Mouse (Mus musculus) layer of hippocampus, postnatal 14 days (tissue): ENCODE measurements at regions not wholly inside any gene's neighbourhood (a gene's known extent, or its start where the extent isn't known, plus 50 kb on each side); places are given as distances from the start of the nearest gene placed in this dataset.
A peak's percentile ranks its signal among the peaks of the same experiment; 100 is the strongest.
"Not testable (repeated sequence)": the region's sequence is repeated elsewhere in the genome, so short reads cannot be mapped to it uniquely, and the experiment has no call there.

ENCODE experiments used
- DNase-seq, 2 experiments: peaks; one replicate each; pipeline ENCODE4 v3.0.0; 2021 to 2022; ENCODE audit warnings: low spot score in 2 of 2, mixed read lengths in 1 of 2

GRCm38 (mm10) chr11:40536236-40536765, 158.7 kb downstream of the Mat2b start:
- DNase-seq = no peak

GRCm38 (mm10) chr11:40510325-40511239, 184.4 kb downstream of the Mat2b start:
- DNase-seq = no peak

- DNase-seq = no peak
Observed at GRCm38 (mm10) chr11:40491599-40491998, 203.4 kb downstream of the Mat2b start.

GRCm38 (mm10) chr11:40478171-40478570, 216.8 kb downstream of the Mat2b start:
- DNase-seq = not testable (repeated sequence)

GRCm38 (mm10) chr11:40477294-40477693, 217.7 kb downstream of the Mat2b start:
- no peak for DNase-seq

GRCm38 (mm10) chr11:40469080-40469705, 225.8 kb downstream of the Mat2b start:
- peak; percentile 72 to 82 for DNase-seq

GRCm38 (mm10) chr11:40456571-40456970, 238.4 kb downstream of the Mat2b start:
- DNase-seq = peak in 1 of 2 experiments; percentile 20

GRCm38 (mm10) chr11:40454994-40455393, 240.0 kb downstream of the Mat2b start:
- not testable (repeated sequence) for DNase-seq

GRCm38 (mm10) chr11:40446846-40447245, 248.2 kb downstream of the Mat2b start:
- DNase-seq = no peak

- no peak for DNase-seq
Observed at GRCm38 (mm10) chr11:40434002-40434401, 261.0 kb downstream of the Mat2b start.

- DNase-seq = no peak
Observed at GRCm38 (mm10) chr11:40428858-40429257, 266.1 kb downstream of the Mat2b start.

GRCm38 (mm10) chr11:40424316-40424715, 270.7 kb downstream of the Mat2b start:
- no peak for DNase-seq

- DNase-seq = no peak
Observed at GRCm38 (mm10) chr11:40407571-40407970, 287.4 kb downstream of the Mat2b start.

- no peak for DNase-seq
Observed at GRCm38 (mm10) chr11:40402249-40402648, 292.8 kb downstream of the Mat2b start.

GRCm38 (mm10) chr11:40397453-40398104, 297.4 kb downstream of the Mat2b start:
- DNase-seq = peak in 1 of 2 experiments; percentile 18

- peak in 1 of 2 experiments; percentile 40 for DNase-seq
Observed at GRCm38 (mm10) chr11:40395331-40395730, 299.7 kb downstream of the Mat2b start.

- peak in 1 of 2 experiments; percentile 13 for DNase-seq
Observed at GRCm38 (mm10) chr11:40394864-40395266, 300.1 kb downstream of the Mat2b start.

GRCm38 (mm10) chr11:40394283-40394758, 300.7 kb downstream of the Mat2b start:
- no peak for DNase-seq

- DNase-seq = no peak
Observed at GRCm38 (mm10) chr11:40380696-40381095, 314.3 kb downstream of the Mat2b start.

GRCm38 (mm10) chr11:40371696-40372095, 323.3 kb downstream of the Mat2b start:
- DNase-seq = no peak

- DNase-seq = no peak
Observed at GRCm38 (mm10) chr11:40366573-40366972, 328.4 kb downstream of the Mat2b start.
